Mouse (Mus musculus): Measurements from ENCODE around the gene F2rl3. TPM values are rescaled to one million over a fixed set of nuclear protein-coding genes. Genes with fewer than 3 reads are reported as not detected.

The F2rl3 gene
- 3.2 and 4.4 TPM in 2 replicates for total RNA-seq (2021)
- long read RNA-seq, experiment 1, partial matches to known transcripts = 0 of 4 reads
- long read RNA-seq, experiment 1, other reads (novel, unspliced or antisense) = 0 of 4 reads
- long read RNA-seq, experiment 2, partial matches to known transcripts = 0 of 7 reads
- long read RNA-seq, experiment 2, other reads (novel, unspliced or antisense) = 0 of 7 reads

GRCm38 (mm10) chr8:72761322-72762051 is at the start of gene F2rl3:
F2rl3 (plus strand) TSS chr8:72761880.
- DNase-seq = peak; percentile 52

GRCm38 (mm10) chr8:72712569-72712968 is 49.1 kb upstream of the F2rl3 start:
- DNase-seq = no peak

- no peak for DNase-seq
Observed at GRCm38 (mm10) chr8:72716594-72716993, 45.1 kb upstream of the F2rl3 start.

GRCm38 (mm10) chr8:72720541-72720940 is 41.1 kb upstream of the F2rl3 start:
- DNase-seq = peak; percentile 73

- DNase-seq = peak; percentile 98
Observed at GRCm38 (mm10) chr8:72722769-72723650, 38.7 kb upstream of the F2rl3 start, which contains the start of gene Sin3b. Sin3b (plus strand) TSS chr8:72723285.

GRCm38 (mm10) chr8:72723651-72724001 is 38.1 kb upstream of the F2rl3 start:
- peak; percentile 60 for DNase-seq

GRCm38 (mm10) chr8:72728636-72729035 is 33.0 kb upstream of the F2rl3 start:
- no peak for DNase-seq

GRCm38 (mm10) chr8:72735001-72735400 is 26.7 kb upstream of the F2rl3 start:
- no peak for DNase-seq

- no peak for DNase-seq
Observed at GRCm38 (mm10) chr8:72736868-72737267, 24.8 kb upstream of the F2rl3 start.

- DNase-seq = peak; percentile 70
Observed at GRCm38 (mm10) chr8:72746061-72746460, 15.6 kb upstream of the F2rl3 start.

GRCm38 (mm10) chr8:72749846-72750245 is 11.8 kb upstream of the F2rl3 start:
- DNase-seq = no peak

- no peak for DNase-seq
Observed at GRCm38 (mm10) chr8:72750266-72750665, 11.4 kb upstream of the F2rl3 start.

GRCm38 (mm10) chr8:72751126-72751525 is 10.6 kb upstream of the F2rl3 start:
- DNase-seq = no peak

- no peak for DNase-seq
Observed at GRCm38 (mm10) chr8:72752289-72752688, 9.4 kb upstream of the F2rl3 start.

- DNase-seq = peak; percentile 46
Observed at GRCm38 (mm10) chr8:72753165-72753564, 8.5 kb upstream of the F2rl3 start.

- DNase-seq = no peak
Observed at GRCm38 (mm10) chr8:72753781-72754180, 7.9 kb upstream of the F2rl3 start.

- DNase-seq = no peak
Observed at GRCm38 (mm10) chr8:72756031-72756430, 5.6 kb upstream of the F2rl3 start.

- no peak for DNase-seq
Observed at GRCm38 (mm10) chr8:72756771-72757390, 4.8 kb upstream of the F2rl3 start.

GRCm38 (mm10) chr8:72757426-72758195 is 4.1 kb upstream of the F2rl3 start:
- peak; percentile 3 for DNase-seq

- DNase-seq = peak; percentile 14
Observed at GRCm38 (mm10) chr8:72758310-72758709, 3.4 kb upstream of the F2rl3 start.

- no peak for DNase-seq
Observed at GRCm38 (mm10) chr8:72760216-72760615, 1.5 kb upstream of the F2rl3 start.

GRCm38 (mm10) chr8:72762306-72762705 is 626 bp downstream of the F2rl3 start:
- peak; percentile 4 for DNase-seq
